Mouse (Mus musculus) embryo, embryonic 11 days (tissue): ENCODE data around the gene Olfr533.
"Not testable (repeated sequence)": the region's sequence is repeated elsewhere in the genome, so short reads cannot be mapped to it uniquely, and the experiment has no call there.

Source experiments
- DNase-seq: peaks from one replicate; pipeline ENCODE4 v3.0.0-alpha.2; 2015

Olfr533 gene

GRCm38 (mm10) chr7:140463070-140463469 is at the start of gene Olfr533:
Olfr533 (plus strand) TSS chr7:140463370.
- not testable (repeated sequence) for DNase-seq

DNA sequence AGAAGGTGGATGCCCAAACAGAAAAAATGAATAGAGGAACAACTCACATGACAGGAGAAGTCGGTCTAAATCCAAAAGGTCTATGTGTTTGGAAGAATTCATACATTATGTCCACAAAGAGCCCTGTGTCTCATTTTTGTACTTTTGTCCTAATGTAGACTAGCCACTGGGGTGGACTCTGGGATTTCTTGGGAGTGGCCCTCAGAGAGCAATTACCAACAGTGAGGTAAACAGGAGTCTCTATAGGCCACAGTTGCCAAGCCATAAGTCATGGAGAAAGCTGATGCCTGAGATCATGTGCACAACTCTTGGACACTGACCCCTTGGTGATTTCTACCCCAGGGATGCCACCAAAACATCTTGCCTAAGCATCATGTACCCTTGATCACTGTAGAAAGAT is 41.6 kb upstream of the Olfr533 start, which contains the start of gene Olfr532:
Olfr532 (minus strand) TSS at position 101 of the 400 bp plus-strand sequence.
- DNase-seq = no peak

- no peak for DNase-seq
These were observed 20.0 kb upstream of the Olfr533 start for GRCm38 (mm10) chr7:140443141-140443540.

DNA sequence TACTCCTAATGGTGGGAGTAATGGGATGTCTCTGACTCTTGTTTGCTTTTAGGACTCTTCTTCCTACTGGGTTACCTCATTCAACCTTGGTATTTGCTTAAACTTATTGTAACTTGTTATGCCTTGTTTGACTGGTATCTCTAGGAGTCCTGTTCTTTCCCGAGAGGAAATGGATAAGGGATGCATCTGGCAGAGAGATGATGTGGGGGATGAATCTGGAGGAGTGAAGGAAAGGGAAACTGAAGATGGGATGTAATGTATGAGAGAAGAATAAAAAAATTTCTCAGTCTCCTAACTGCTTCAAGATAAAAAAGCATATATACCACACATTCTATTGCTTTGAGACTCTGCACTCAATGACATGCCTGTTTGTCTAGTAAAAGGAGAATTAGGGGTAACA is 14.7 kb downstream of the Olfr533 start:
- DNase-seq = no peak

DNA sequence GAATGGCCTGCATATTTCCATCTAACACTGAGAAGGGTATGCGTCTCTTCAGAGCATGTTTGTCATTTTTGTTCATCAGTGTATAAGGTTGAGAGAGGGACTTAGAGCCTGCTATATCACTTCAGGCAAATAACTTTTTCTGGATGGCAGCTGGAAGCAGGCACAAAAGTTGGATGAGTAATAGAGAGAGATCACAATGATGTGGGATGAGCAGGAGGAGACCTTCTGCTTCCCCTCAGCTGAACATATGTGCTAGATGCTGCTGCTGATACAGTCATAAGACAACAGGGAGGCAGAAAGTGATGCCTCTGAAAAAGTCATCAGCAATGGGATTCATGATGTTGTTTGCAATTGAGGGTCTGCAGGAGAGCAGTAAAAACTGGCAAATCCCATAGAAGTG is 15.6 kb downstream of the Olfr533 start:
- DNase-seq = no peak

GRCm38 (mm10) chr7:140483916-140484315 is 20.7 kb downstream of the Olfr533 start, which contains the start of gene Olfr535:
Olfr535 (plus strand) TSS chr7:140484216.
- DNase-seq = no peak

DNA sequence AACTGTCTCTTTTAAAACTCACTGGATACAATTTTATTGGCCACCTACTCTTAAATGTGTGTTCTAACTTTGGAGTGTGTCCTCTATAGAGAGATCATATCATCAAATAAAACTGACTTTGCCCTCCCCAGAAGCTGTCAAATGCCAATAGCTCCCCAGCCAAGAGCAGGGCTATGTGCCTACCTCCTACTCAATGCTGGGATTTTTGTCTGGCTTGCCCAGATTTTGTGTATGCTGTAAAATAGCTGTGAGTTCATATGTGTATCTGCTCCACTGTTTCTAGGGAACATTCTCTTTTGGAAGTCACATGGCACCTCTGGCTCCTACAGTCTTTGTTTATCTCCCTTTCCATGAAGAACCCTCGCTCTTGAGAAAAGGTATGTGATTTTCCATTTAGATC is 25.8 kb downstream of the Olfr533 start:
- no peak for DNase-seq

DNA sequence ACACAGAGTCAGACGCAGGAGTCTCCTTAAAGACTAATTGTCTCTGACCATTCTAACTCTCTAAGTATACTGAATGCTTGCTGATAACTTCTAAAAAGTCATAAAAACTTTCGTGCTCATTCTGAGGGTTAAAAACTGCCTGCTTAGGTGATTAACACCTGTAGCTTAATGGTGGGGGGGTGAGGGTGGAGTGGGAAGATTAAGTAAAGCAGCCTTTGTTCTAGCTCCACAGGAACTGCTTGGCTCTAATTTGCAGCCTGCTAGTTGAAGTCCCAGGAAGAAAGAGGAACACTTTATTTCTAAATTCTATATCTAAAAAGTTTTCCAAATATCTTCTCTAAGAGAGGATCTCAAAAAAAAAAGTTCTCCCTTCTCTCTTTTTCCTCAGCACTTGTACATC is 31.1 kb downstream of the Olfr533 start:
- no peak for DNase-seq

- DNase-seq = no peak
These were observed 31.5 kb downstream of the Olfr533 start for GRCm38 (mm10) chr7:140494702-140495101.

GRCm38 (mm10) chr7:140507346-140508021 is 44.3 kb downstream of the Olfr533 start, which contains the start of gene Olfr536:
Olfr536 (minus strand) TSS chr7:140507396.
- not testable (repeated sequence) for DNase-seq
